Mouse (Mus musculus) C2C12 (cell line): ENCODE data around the gene Cep78. TPM values are rescaled to one million over a fixed set of nuclear protein-coding genes. Genes with fewer than 3 reads are reported as not detected.

ENCODE experiments used
- H3K27me3 ChIP-seq: one replicate; pipeline ENCODE4 v1.6.1; 2011; ENCODE audit not compliant: control insufficient read depth, insufficient read depth, insufficient read length
- H3K36me3 ChIP-seq: one replicate; pipeline ENCODE4 v1.6.1; 2011; ENCODE audit not compliant: control insufficient read depth, insufficient read depth
- H3K4me3 ChIP-seq: one replicate; pipeline ENCODE4 v1.5.1; 2011; ENCODE audit warnings: mild to moderate bottlenecking, control low read depth; ENCODE audit not compliant: poor library complexity, insufficient read depth, severe bottlenecking
- H3K79me2 ChIP-seq: one replicate; pipeline ENCODE4 v1.6.1; 2011; ENCODE audit not compliant: control insufficient read depth, insufficient read depth
- H3K79me3 ChIP-seq: one replicate; pipeline ENCODE4 v1.6.1; 2011; ENCODE audit warnings: low read depth, control low read depth
- H3ac ChIP-seq: one replicate; pipeline ENCODE3; 2011; ENCODE audit warnings: low read depth; ENCODE audit not compliant: control insufficient read depth, insufficient read length
- CEBPB ChIP-seq: IDR thresholded peaks from one replicate; pipeline ENCODE4 v1.6.1; 2011; ENCODE audit warnings: low read depth, mild to moderate bottlenecking, control low read depth, moderate library complexity
- CTCF ChIP-seq: IDR thresholded peaks from one replicate; pipeline ENCODE4 v1.5.1; 2011; ENCODE audit not compliant: control insufficient read depth, insufficient read depth, insufficient read length
- FOSL1 ChIP-seq: IDR thresholded peaks from one replicate; pipeline ENCODE4 v1.8.0; 2011; ENCODE audit warnings: mild to moderate bottlenecking, low read length; ENCODE audit not compliant: poor library complexity, insufficient read depth, severe bottlenecking
- MAX ChIP-seq: IDR thresholded peaks from one replicate; pipeline ENCODE4 v1.6.1; 2011; ENCODE audit warnings: mild to moderate bottlenecking, control low read depth
- MYOD1 ChIP-seq: IDR thresholded peaks from one replicate; pipeline ENCODE4 v1.6.1; 2011; ENCODE audit warnings: low read depth; ENCODE audit not compliant: control insufficient read depth, insufficient read length
- MYOG ChIP-seq: IDR thresholded peaks from one replicate; pipeline ENCODE4 v1.6.1; 2011; ENCODE audit not compliant: control insufficient read depth, insufficient read length; ENCODE audit errors: extremely low read depth
- USF1 ChIP-seq: IDR thresholded peaks from one replicate; pipeline ENCODE4 v1.6.1; 2011; ENCODE audit warnings: low read depth, mild to moderate bottlenecking, control low read depth, moderate library complexity
- polyA plus RNA-seq: library from polyadenylated mRNA; unstranded; fragments of >200 nt; fragmentation: generic; extraction: Trizol; gene quantifications from one replicate; pipeline ENCODE4 v1.2.1, GENCODE M21; 2012; ENCODE audit warnings: missing spikeins

The Cep78 gene
- polyA plus RNA-seq, 1 experiment, result 7.5 TPM

DNA sequence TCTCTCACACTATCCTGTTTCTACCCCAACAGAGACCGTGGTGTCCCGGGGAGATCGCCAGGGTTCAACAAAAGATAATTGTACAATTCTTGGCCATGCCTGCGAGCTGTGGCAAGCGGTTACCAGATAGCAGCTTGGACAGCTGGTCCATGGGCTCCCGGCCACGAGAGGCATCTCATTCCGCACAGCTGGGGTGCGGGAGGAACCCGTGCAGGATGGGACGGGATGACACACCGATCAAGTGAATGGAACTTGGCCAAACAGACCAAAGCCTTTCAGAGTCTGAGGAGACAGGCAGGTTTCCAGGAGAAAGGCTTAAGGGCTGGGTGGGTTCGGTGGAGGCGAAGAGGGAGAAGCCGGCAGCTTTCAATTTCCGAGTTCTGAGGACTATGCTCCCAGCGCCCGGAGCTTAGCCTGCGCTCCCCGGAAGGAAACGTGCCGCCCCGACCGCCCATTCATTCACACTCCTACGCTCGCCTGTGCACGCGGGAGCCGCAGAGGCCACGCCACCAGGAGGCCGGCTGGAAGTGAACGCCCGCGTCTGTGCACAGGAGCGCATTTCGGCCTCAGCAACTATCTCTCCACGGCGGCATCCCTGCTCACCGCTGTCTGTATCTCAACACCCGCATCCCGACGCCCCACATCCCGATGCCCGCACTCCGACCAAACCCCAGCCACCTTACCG, 60.5 kb downstream of the Cep78 start:
- peaks cover 52% of the 10 kb centered on the region for H3K79me2 ChIP-seq
- no peaks in the 10 kb centered on the region for H3K27me3 ChIP-seq
- TF ChIP-seq MYOG, result no peak
- TF ChIP-seq MYOD1, result peak; percentile 83
- TF ChIP-seq CEBPB, result no peak
- no peak for TF ChIP-seq USF1
- no peak for TF ChIP-seq CTCF
- H3K36me3 ChIP-seq, result peaks cover 18% of the 10 kb centered on the region
- H3K4me3 ChIP-seq, result peak overlapping the region; percentile 72
- H3K79me3 ChIP-seq, result peaks cover 31% of the 10 kb centered on the region
- peak overlapping the region; percentile 95 for H3ac ChIP-seq

DNA sequence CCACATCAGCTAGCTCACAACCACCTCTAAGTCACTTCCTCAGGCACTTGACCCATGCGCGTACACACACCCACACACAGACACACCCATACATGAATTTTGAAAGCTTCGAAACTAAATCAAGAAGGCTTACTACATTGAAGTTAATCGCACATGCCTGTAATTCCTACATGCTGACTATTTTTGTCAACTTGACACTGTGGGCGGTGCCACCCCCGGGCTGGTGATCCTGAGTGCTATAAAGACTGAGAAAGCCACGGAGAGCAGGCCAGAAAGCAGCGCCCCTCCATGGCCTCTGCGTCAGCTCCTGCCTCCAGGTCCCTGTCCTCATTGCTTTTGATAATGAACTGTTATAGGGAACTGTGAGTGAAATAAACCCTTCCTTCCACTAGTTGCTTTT, 61.4 kb downstream of the Cep78 start:
- H3K4me3 ChIP-seq, result peak overlapping the region; percentile 72
- H3K27me3 ChIP-seq, result no peaks in the 10 kb centered on the region
- no peak for TF ChIP-seq FOSL1
- TF ChIP-seq MAX, result peak; percentile 57
- H3K79me2 ChIP-seq, result peaks cover 58% of the 10 kb centered on the region
- peaks cover 31% of the 10 kb centered on the region for H3K79me3 ChIP-seq
- H3K36me3 ChIP-seq, result peaks cover 27% of the 10 kb centered on the region
- peak overlapping the region; percentile 95 for H3ac ChIP-seq

DNA sequence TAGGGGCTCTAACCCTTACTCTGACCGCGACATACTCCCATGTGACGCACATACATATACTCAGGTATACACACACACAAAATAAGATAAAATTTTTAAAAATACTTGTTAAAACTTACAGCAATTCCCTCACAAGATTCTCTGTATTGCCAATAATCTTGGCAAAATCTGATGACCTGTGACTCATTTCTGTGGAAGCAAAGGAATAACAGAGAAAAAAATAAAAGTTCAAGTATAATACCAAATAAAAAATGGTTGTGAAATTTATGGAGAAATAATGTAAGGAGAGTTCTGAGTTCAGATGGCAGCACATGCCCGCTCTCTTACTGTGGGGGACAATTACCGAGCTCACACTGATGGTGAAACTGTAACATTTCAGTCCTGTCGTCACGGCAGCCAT, 65.5 kb downstream of the Cep78 start:
- H3ac ChIP-seq, result no peak overlapping the region
- peaks cover 65% of the 10 kb centered on the region for H3K36me3 ChIP-seq
- H3K79me2 ChIP-seq, result peaks cover 62% of the 10 kb centered on the region
- H3K27me3 ChIP-seq, result no peaks in the 10 kb centered on the region
- H3K79me3 ChIP-seq, result peaks cover 32% of the 10 kb centered on the region
- H3K4me3 ChIP-seq, result no peak overlapping the region
- TF ChIP-seq CTCF, result no peak
- TF ChIP-seq MAX, result no peak
- TF ChIP-seq MYOG, result no peak
- TF ChIP-seq MYOD1, result no peak
- TF ChIP-seq USF1, result no peak
- TF ChIP-seq CEBPB, result no peak
- no peak for TF ChIP-seq FOSL1

DNA sequence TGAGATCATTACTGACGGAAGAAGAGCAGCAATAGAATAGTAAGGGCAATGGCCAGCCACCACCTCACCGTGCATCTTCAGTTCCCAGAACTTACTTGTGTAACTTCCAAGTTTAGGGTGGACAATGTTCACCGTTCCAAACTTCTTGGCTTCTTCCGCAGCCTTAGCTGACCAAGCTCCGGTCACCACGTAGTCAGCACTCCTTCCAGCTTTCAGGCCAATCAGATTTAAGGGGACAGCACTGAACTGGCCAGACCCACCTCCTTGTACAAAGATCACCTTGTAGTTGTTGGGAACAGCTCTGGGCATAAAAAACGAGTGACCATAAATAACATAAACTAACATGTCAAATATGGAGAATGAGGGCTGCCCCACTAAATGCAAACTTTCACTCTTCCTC, 66.7 kb downstream of the Cep78 start:
- peaks cover 77% of the 10 kb centered on the region for H3K36me3 ChIP-seq
- H3K79me2 ChIP-seq, result peaks cover 50% of the 10 kb centered on the region
- no peak for TF ChIP-seq MAX
- TF ChIP-seq USF1, result no peak
- TF ChIP-seq FOSL1, result no peak
- TF ChIP-seq CEBPB, result no peak
- TF ChIP-seq CTCF, result no peak
- TF ChIP-seq MYOG, result no peak
- no peak for TF ChIP-seq MYOD1
- H3K79me3 ChIP-seq, result peaks cover 23% of the 10 kb centered on the region
- H3ac ChIP-seq, result no peak overlapping the region
- H3K4me3 ChIP-seq, result no peak overlapping the region
- no peaks in the 10 kb centered on the region for H3K27me3 ChIP-seq

DNA sequence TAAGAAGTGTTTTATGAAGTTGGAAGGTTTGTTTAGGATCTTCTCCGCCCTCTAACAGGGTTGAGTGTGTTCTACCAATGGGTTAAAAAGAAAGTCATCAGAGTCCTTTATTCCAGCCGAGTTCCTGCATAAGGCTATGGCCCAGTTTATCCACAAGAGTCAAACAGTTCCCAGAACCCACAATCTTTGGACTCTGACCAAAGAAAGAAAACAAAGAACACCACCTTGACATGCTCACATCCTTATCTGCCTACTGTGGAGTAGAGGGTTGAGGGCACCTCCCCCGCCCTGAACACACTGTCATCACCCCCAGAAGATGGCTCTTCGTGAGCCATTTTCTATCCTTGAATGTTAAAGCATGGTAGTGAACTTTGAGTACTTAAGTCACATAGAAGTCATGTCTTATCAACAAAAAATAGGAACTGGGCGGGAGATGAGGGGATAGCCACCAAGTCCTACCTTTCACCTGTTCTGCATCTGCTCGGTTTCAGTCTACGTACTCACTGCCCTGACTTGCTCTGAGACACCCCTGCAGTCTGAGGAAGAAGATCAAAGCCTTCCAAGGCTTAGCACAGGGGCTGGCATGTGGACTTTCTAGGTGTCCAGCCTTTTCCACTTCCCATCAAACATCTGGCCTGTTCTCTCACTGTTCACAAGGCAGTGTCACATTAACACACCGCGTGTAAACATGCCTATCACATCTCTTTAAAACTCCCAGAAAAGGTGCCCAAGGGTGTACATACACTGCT, 71.4 kb downstream of the Cep78 start:
- H3K27me3 ChIP-seq, result no peaks in the 10 kb centered on the region
- peaks cover 1% of the 10 kb centered on the region for H3K79me3 ChIP-seq
- H3K4me3 ChIP-seq, result no peak overlapping the region
- H3K79me2 ChIP-seq, result peaks cover 8% of the 10 kb centered on the region
- no peak overlapping the region for H3ac ChIP-seq
- TF ChIP-seq MYOD1 (no peak), MYOG (no peak), FOSL1 (no peak), CTCF (no peak), CEBPB (no peak), MAX (no peak), USF1 (no peak)
- peaks cover 98% of the 10 kb centered on the region for H3K36me3 ChIP-seq

DNA sequence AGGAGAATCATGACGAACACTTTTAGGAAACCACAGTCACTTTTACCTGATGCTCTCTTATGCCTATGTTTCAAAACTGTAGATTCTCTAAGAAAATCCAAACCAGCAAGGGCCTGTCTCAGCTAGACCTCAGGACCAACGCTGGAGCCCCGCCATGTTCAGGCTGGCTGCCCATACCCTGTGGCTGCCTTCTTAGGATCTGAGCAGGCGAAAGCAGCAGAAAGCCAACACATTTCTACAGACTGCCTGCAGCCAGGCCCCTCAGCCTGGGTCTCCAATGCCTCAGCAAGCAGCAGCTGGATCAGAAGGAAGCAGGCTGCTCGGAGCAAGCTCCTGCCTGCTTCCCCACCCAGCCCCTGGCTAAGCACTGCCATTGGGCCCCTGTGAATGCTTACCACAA, 73.3 kb downstream of the Cep78 start:
- no peak for TF ChIP-seq MYOG
- TF ChIP-seq MAX, result no peak
- no peak for TF ChIP-seq FOSL1
- no peak for TF ChIP-seq USF1
- no peak for TF ChIP-seq CEBPB
- TF ChIP-seq CTCF, result no peak
- Histone ChIP-seq H3ac (no peak overlapping the region), H3K79me3 (no peaks in the 10 kb centered on the region), H3K4me3 (no peak overlapping the region), H3K79me2 (no peaks in the 10 kb centered on the region), H3K36me3 (peaks cover 96% of the 10 kb centered on the region), H3K27me3 (no peaks in the 10 kb centered on the region)
